Mouse (Mus musculus) intestine, embryonic 14.5 days (tissue): ENCODE data around the gene Nalcn. TPM values are rescaled to one million over a fixed set of nuclear protein-coding genes. Genes with fewer than 3 reads are reported as not detected.

Source experiments
- ATAC-seq: fragments of 200-750 bp; cut with Nextera tagmentation; replicated peaks from 2 replicates; pipeline ENCODE4 v1.8.0; 2017; ENCODE audit warnings: low read depth, moderate number of reproducible peaks, moderate TSS enrichment, moderate library complexity; ENCODE audit not compliant: low FRiP score, low TSS enrichment
- DNase-seq: peaks from one replicate; pipeline ENCODE4 v3.0.0-alpha.2; 2018; ENCODE audit warnings: low spot score
- H3K27ac ChIP-seq: fragments of 300-500 bp; sonication (generic); 2 replicates; pipeline ENCODE4 v1.5.1; 2014; ENCODE audit warnings: low read depth, mild to moderate bottlenecking, control low read depth
- H3K27me3 ChIP-seq: fragments of 300-500 bp; sonication (generic); replicated peaks from 2 replicates; pipeline ENCODE4 v1.6.1; 2014; ENCODE audit warnings: low read length, control low read depth; ENCODE audit not compliant: control insufficient read depth, insufficient read depth
- H3K36me3 ChIP-seq: fragments of 300-500 bp; sonication (generic); 2 replicates; pipeline ENCODE4 v1.6.1; 2014; ENCODE audit warnings: low read length, control low read depth; ENCODE audit not compliant: control insufficient read depth, insufficient read depth
- H3K4me1 ChIP-seq: fragments of 300-500 bp; sonication (generic); replicated peaks from 2 replicates; pipeline ENCODE4 v1.6.1; 2014; ENCODE audit warnings: low read length, control low read depth, mixed read lengths; ENCODE audit not compliant: control insufficient read depth, insufficient read depth
- H3K4me2 ChIP-seq: fragments of 300-500 bp; sonication (generic); 2 replicates; pipeline ENCODE4 v1.6.1; 2014; ENCODE audit warnings: low read length
- H3K4me3 ChIP-seq: fragments of 300-500 bp; sonication (generic); 2 replicates; pipeline ENCODE4 v1.5.1; 2014; ENCODE audit warnings: low read depth, low read length, control low read depth, mixed read lengths
- H3K9ac ChIP-seq: fragments of 300-500 bp; sonication (generic); 2 replicates; pipeline ENCODE4 v1.6.1; 2014; ENCODE audit warnings: mild to moderate bottlenecking, low read length
- H3K9me3 ChIP-seq: fragments of 300-500 bp; sonication (generic); 2 replicates; pipeline ENCODE4 v1.6.1; 2016; ENCODE audit warnings: low read length, control low read depth; ENCODE audit not compliant: control insufficient read depth
- WGBS: fragments of 180-500 bp; shearing (Covaris S2); extraction: QIAGEN DNeasy Blood & Tissue Kit; methylation state at CpG from one replicate; pipeline ENCODE4 v1.1.7; 2014; 5-methylcytosine and 5-hydroxymethylcytosine counted together
- polyA plus RNA-seq: library from polyadenylated mRNA; unstranded; fragments of >200 nt; fragmentation: Nextera tagmentation; extraction: Ambion mirVana; gene quantifications from 2 replicates; pipeline ENCODE4 v1.2.1, GENCODE M21; 2014

The Nalcn gene
- polyA plus RNA-seq, 1 experiment from 2014 or later = 1.6 TPM

GRCm38 (mm10) chr14:123446031-123446430, 180.9 kb downstream of the Nalcn start:
- ATAC-seq = no peak
- DNase-seq = no peak
- Histone ChIP-seq H3K27ac (no peak overlapping the region), H3K9me3 (no peaks in the 10 kb centered on the region), H3K4me3 (no peak overlapping the region), H3K9ac (no peak overlapping the region), H3K4me2 (no peak overlapping the region), H3K36me3 (no peaks in the 10 kb centered on the region), H3K4me1 (no peaks in the 10 kb centered on the region), H3K27me3 (no peaks in the 10 kb centered on the region)
- WGBS = 64% methylated on average over 1 of the region's 1 CpGs

DNA sequence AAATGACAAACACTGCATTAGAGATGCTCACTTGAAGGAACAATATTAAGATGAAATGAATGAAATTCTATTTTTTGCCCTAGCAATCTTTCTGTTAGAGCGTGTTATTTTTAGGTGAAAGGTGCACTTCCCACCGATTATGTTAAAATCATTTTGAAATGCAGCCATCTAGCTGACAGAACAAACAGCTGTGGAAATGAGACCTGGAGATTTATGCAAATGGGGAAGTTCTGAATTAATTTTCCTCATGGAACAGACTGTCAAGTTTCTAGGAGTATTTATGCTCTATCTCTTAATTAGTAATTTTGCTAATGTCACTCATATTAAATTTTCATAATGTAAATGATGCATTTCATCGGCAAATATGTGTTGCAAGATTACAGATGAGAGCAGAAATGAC, 191.4 kb downstream of the Nalcn start:
- 84% methylated on average over 3 of the region's 3 CpGs for WGBS
- ATAC-seq = no peak

DNA sequence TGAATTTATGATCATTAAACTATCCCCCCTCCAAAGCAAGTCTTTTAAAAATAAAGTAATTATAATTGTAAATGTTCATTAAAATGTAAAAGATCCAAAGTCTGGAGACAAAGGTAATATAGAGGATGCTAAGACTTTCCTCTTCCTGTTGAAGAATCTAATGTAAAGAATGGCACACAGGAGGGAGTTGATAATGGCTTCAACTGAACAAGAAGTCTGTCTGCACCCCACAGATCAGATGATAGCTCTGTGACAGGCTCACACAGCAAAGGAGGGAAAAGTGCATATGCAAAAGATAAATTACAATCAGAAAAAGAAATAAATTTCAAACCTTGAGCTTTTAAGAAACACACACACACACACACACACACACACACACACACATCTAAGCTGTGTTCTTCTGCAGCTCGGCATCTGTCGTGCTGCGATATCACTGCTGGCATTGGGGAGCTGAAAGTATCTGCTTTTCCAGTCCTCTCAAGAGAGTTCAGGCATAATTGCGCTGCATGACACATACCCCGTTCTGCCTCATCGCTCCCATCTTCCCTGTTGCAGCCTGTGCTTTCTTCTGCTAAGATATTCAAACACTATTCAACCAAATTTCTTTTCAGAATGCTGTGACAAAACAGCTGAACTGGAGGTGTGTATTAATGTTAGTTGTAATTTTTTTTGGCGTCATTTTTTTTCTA, 250.6 kb downstream of the Nalcn start:
- no peak for DNase-seq
- Histone ChIP-seq H3K9ac (no peak overlapping the region), H3K4me2 (no peak overlapping the region), H3K27me3 (no peaks in the 10 kb centered on the region), H3K9me3 (no peaks in the 10 kb centered on the region), H3K4me1 (no peaks in the 10 kb centered on the region), H3K27ac (no peak overlapping the region), H3K36me3 (no peaks in the 10 kb centered on the region), H3K4me3 (no peak overlapping the region)
- 86% methylated on average over 7 of the region's 7 CpGs for WGBS
- no peak for ATAC-seq

More for the DNA sequence above, 191.4 kb downstream of the Nalcn start:
- H3K27ac ChIP-seq = no peak overlapping the region
- H3K36me3 ChIP-seq = no peaks in the 10 kb centered on the region
- no peaks in the 10 kb centered on the region for H3K9me3 ChIP-seq
- no peak overlapping the region for H3K4me3 ChIP-seq
- H3K4me2 ChIP-seq = no peak overlapping the region
- DNase-seq = no peak
- no peak overlapping the region for H3K9ac ChIP-seq
- no peaks in the 10 kb centered on the region for H3K4me1 ChIP-seq
- no peaks in the 10 kb centered on the region for H3K27me3 ChIP-seq

DNA sequence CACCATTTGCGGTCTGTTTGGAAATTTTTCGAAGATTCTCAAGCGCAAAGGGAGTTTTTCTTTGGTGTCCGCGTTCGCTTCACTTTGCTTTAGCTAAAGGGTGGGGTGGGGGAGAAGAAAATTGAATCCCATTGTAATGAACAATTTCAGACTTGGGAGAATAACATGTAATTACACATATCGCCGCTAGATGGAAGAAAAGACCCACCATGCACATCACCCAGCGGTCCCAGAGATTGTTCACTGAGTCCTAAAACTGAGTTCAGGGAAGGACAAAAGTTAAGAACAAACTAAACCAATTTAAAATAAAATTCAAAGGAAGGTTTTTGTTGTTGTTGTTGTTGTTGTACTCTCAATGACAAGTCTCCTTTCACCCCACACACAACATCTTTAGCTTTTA, 255.4 kb downstream of the Nalcn start:
- no peak overlapping the region for H3K9ac ChIP-seq
- H3K9me3 ChIP-seq = no peaks in the 10 kb centered on the region
- H3K27ac ChIP-seq = no peak overlapping the region
- H3K4me1 ChIP-seq = no peaks in the 10 kb centered on the region
- H3K36me3 ChIP-seq = no peaks in the 10 kb centered on the region
- WGBS = 18% methylated on average over 9 of the region's 9 CpGs
- H3K4me3 ChIP-seq = no peak overlapping the region
- no peak for ATAC-seq
- H3K4me2 ChIP-seq = no peak overlapping the region
- DNase-seq = no peak
- H3K27me3 ChIP-seq = no peaks in the 10 kb centered on the region

DNA sequence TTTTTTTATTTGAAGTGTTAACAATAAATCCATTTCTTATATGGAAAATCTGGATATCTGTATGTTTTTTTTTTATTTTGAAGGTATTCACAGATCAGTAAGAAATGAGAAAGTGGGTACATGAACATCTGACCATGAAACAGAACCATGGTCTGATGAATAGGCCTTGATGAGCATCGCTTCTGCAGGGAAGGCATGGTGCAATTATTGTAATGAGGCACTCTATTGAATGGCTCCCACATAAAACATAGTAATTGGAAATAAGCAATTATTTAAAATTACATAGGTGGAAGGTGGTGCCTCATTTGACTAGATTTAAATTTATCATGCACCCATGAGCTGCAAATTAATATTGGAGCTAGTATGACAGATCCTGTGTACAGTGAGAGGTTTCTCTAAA, 267.3 kb downstream of the Nalcn start:
- ATAC-seq = no peak
- WGBS = 90% methylated on average over 1 of the region's 1 CpGs

GRCm38 (mm10) chr14:123352973-123353372, 274.0 kb downstream of the Nalcn start:
- 13% methylated on average over 6 of the region's 6 CpGs for WGBS
- Histone ChIP-seq H3K9me3 (no peaks in the 10 kb centered on the region), H3K27me3 (no peaks in the 10 kb centered on the region), H3K4me3 (no peak overlapping the region), H3K36me3 (no peaks in the 10 kb centered on the region), H3K4me2 (no peak overlapping the region), H3K4me1 (no peaks in the 10 kb centered on the region), H3K9ac (no peak overlapping the region), H3K27ac (no peak overlapping the region)
- peak; percentile 53 for DNase-seq
- 0 out of 2 replicates have a peak, but pooled peaks have one; percentile 32 for ATAC-seq

More for the DNA sequence above, 267.3 kb downstream of the Nalcn start:
- H3K9me3 ChIP-seq = no peaks in the 10 kb centered on the region
- H3K27ac ChIP-seq = no peak overlapping the region
- H3K4me3 ChIP-seq = no peak overlapping the region
- DNase-seq = no peak
- H3K4me1 ChIP-seq = no peaks in the 10 kb centered on the region
- no peaks in the 10 kb centered on the region for H3K36me3 ChIP-seq
- H3K9ac ChIP-seq = no peak overlapping the region
- H3K27me3 ChIP-seq = no peaks in the 10 kb centered on the region
- no peak overlapping the region for H3K4me2 ChIP-seq

DNA sequence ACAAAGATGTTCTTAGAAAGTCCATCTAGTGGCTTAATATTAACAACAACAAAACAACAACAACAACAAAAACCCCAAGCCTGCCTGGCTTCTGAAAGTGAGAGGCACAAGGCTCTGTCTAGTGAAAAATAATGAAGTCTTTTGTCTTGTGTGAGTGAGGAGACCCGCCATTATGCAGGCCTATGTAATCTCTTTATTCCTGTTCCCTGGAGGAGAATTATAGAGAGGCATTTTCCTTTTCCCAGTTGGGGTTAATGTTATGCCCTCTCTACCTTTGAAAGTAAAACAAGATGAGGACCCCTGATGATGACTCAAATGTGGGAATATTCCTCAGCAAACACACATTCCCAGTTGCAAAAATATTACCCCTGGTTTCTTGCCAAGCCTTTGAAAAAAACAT, 295.1 kb downstream of the Nalcn start:
- Histone ChIP-seq H3K4me2 (no peak overlapping the region), H3K27me3 (no peaks in the 10 kb centered on the region), H3K9ac (no peak overlapping the region), H3K4me1 (no peaks in the 10 kb centered on the region), H3K36me3 (no peaks in the 10 kb centered on the region), H3K4me3 (no peak overlapping the region), H3K9me3 (no peaks in the 10 kb centered on the region), H3K27ac (no peak overlapping the region)
- no peak for DNase-seq
- ATAC-seq = no peak
- WGBS = 71% methylated on average over 1 of the region's 1 CpGs

GRCm38 (mm10) chr14:123314369-123314768, 312.6 kb downstream of the Nalcn start:
- Histone ChIP-seq H3K36me3 (no peaks in the 10 kb centered on the region), H3K9me3 (no peaks in the 10 kb centered on the region), H3K4me3 (no peak overlapping the region), H3K4me2 (no peak overlapping the region), H3K4me1 (no peaks in the 10 kb centered on the region), H3K9ac (no peak overlapping the region), H3K27me3 (no peaks in the 10 kb centered on the region), H3K27ac (no peak overlapping the region)
- DNase-seq (no peak), ATAC-seq (no peak)
- 41% methylated on average over 1 of the region's 1 CpGs for WGBS

- no peak for ATAC-seq
- Histone ChIP-seq H3K4me2 (no peak overlapping the region), H3K4me3 (no peak overlapping the region), H3K9ac (no peak overlapping the region), H3K27ac (no peak overlapping the region), H3K9me3 (no peaks in the 10 kb centered on the region), H3K27me3 (no peaks in the 10 kb centered on the region), H3K4me1 (no peaks in the 10 kb centered on the region), H3K36me3 (no peaks in the 10 kb centered on the region)
- DNase-seq = no peak
- 85% methylated on average over 4 of the region's 4 CpGs for WGBS
These were observed 314.6 kb downstream of the Nalcn start for GRCm38 (mm10) chr14:123312371-123312770.
